In the genomic region with DNA sequence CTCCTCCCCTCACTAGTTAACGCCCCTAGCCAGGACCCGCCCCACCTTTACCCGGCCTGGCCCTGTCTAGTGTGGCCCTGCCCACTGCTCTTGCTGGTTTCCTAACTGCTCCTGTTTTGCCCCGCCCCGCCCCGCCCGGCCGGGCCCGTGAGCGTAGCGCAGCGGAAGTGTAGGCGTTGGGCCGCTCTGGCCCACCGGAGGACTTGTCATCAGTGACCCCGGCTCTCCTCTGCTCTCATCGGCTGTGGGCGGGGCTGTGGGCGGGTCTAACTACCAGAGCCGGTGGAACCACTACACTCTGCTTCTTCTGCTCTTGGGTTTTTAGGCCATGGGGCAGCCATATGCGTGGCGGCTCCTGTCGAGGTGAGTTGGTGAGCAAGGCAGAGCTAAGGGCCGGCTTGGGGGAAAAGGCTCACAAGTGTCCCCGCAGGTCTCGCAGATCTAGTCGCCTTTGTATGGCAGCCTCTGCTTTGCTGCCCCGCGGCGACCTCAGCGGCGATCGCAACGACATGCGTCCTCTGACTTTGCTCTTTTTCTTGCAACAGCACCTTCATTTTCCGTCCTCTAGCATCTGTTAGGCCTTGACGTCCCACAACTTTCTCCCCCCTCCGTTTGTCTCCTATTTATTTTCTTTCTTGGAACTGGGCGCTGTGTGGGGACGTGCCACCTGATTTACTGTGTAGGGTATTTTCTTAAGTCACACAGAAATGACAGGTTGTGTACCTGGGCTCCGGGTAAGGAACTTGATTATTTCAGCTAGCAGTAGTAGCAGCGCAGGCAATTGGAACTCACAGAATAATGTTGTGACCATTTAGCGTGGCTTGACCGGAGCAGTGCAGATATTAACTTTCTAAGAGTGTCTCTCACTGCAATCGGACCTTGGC, we compare ENCODE assay signal across 8 mouse cellular contexts. TPM values are rescaled to one million over a fixed set of nuclear protein-coding genes. Genes with fewer than 3 reads are reported as not detected.
DNase-seq lines count a peak whose midpoint lies in the region; ATAC-seq lines count a peak whose summit lies in the region.

Gene Hibch (plus strand): TSS at position 148 of the 884 bp plus-strand sequence.

- ATAC-seq in inflammation-experienced regulatory T-cells, adult 6 months = peak; percentile 94
- peak; percentile 96 for ATAC-seq in megakaryocyte-erythroid progenitor cell, adult 5-6 weeks (replicated peaks; ENCODE audit: low FRiP score, low TSS enrichment, poor library complexity, severe bottlenecking)

- intact Hi-C loops in gastrocnemius, postnatal 14 days (cut with DNase I; ENCODE audit: low total_unique reads) = no loop called here
- intact Hi-C loops in left cerebral cortex, postnatal 10 days (cut with DNase I) = no loop called here

- DNase-seq in adrenal gland, adult (ENCODE audit: inconsistent age in 2 of 2, low spot score in 1 of 2) = peak; percentile 100
- peak; percentile 99 for DNase-seq in embryo, embryonic 10.5 days (ENCODE audit: low spot score)
- peak; percentile 98 for DNase-seq in gastrocnemius, postnatal 14 days
- DNase-seq in left cerebral cortex, postnatal 10 days (ENCODE audit: extremely low spot score in 1 of 2, low spot score in 2 of 2) = peak; percentile 94 to 99
- DNase-seq in right cerebral cortex, postnatal 25 days = peak; percentile 95
- peak; percentile 98 for DNase-seq in urinary bladder, postnatal 4 days (ENCODE audit: low spot score in 2 of 2)

RNA-seq across cellular contexts. Expression of gene Hibch, which starts in this region (rescaled TPM):
- total RNA-seq in gastrocnemius, postnatal 14 days (2021) = 10 to 100 TPM; 31.5 to 37.3 TPM
- polyA plus RNA-seq in inflammation-experienced regulatory T-cells, adult 6 months (2017; shearing (Covaris generic)) = 10 to 100 TPM; 28.0 to 33.2 (median 32.3) TPM
- total RNA-seq in left cerebral cortex, postnatal 10 days (2021) = 10 to 100 TPM; 11.9 to 13.3 TPM
- total RNA-seq in megakaryocyte-erythroid progenitor cell, adult 5-6 weeks (2014; fragmentation: Nextera tagmentation) = 38.7 and 51.5 TPM in 2 replicates
- total RNA-seq in megakaryocyte-erythroid progenitor cell, adult 5-6 weeks (2017) = 71.4 and 81.7 TPM in 2 replicates

Comparison
In these comparisons a context has a peak if more than half of its experiments do, and no peak if none do; other contexts are left out.
1. Peak in every context shown above with its lines: DNase-seq and ATAC-seq.